Mouse (Mus musculus): ENCODE measurements at regions not wholly inside any gene's neighbourhood (a gene's known extent, or its start where the extent isn't known, plus 50 kb on each side); places are given as distances from the start of the nearest gene placed in this dataset.
A peak's percentile ranks its signal among the peaks of the same experiment; 100 is the strongest.

DNA sequence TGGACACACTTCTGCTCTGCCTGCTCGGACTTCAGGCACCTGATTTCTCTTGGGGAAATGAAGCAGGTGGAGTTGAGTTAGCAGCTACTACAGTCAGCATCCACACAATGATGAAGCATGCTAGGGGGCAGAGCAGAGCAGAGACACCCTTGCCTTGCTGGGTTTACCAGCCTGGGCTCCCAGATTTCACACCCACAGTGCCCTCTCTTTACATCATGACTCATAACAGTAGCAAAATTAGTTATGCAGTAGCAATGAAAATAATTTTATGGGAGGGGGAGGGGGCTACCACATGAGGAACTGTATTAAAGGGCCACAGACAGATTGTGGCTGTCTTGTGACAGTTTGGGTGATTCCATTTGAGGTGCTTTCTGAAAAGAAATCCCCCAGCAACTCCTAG lies 50.0 kb upstream of the Rflna start:
- peak; percentile 61 for DNase-seq (ENCODE audit: low read depth, low spot score)

Data from CD4-positive, CD25-positive, alpha-beta regulatory T cell, adult 2 months (primary cell).